Mouse (Mus musculus) kidney, postnatal 0 days (tissue): ENCODE data around the gene Tmprss3. TPM values are rescaled to one million over a fixed set of nuclear protein-coding genes. Genes with fewer than 3 reads are reported as not detected.

Source experiments
- ATAC-seq: fragments of 200-750 bp; cut with Nextera tagmentation; replicated peaks from 2 replicates; pipeline ENCODE4 v1.8.0; 2017; ENCODE audit warnings: low read depth, moderate number of reproducible peaks, moderate TSS enrichment, moderate library complexity; ENCODE audit not compliant: low FRiP score
- DNase-seq: peaks from one replicate; pipeline ENCODE4 v3.0.0-alpha.2; 2016; ENCODE audit warnings: low spot score
- H3K27ac ChIP-seq: fragments of 300-500 bp; sonication (generic); 2 replicates; pipeline ENCODE4 v1.5.1; 2014; ENCODE audit warnings: mild to moderate bottlenecking
- H3K27me3 ChIP-seq: fragments of 300-500 bp; sonication (generic); 2 replicates; pipeline ENCODE4 v1.6.1; 2014; ENCODE audit warnings: low read length, mixed read lengths; ENCODE audit not compliant: insufficient read depth
- H3K36me3 ChIP-seq: fragments of 300-500 bp; sonication (generic); 2 replicates; pipeline ENCODE4 v1.6.1; 2014; ENCODE audit warnings: low read length, mixed read lengths; ENCODE audit not compliant: insufficient read depth
- H3K4me1 ChIP-seq: fragments of 300-500 bp; sonication (generic); replicated peaks from 2 replicates; pipeline ENCODE4 v1.6.1; 2014; ENCODE audit warnings: antibody characterized with exemption, low read length, mixed read lengths; ENCODE audit not compliant: insufficient read depth
- H3K4me2 ChIP-seq: fragments of 300-500 bp; sonication (generic); 2 replicates; pipeline ENCODE4 v1.6.1; 2014; ENCODE audit warnings: mild to moderate bottlenecking, low read length, moderate library complexity, mixed read lengths
- H3K4me3 ChIP-seq: fragments of 300-500 bp; sonication (generic); replicated peaks from 2 replicates; pipeline ENCODE4 v1.5.1; 2014; ENCODE audit warnings: low read depth, low read length
- H3K9ac ChIP-seq: fragments of 300-500 bp; sonication (generic); 2 replicates; pipeline ENCODE4 v1.6.1; 2014; ENCODE audit warnings: low read depth, low read length
- H3K9me3 ChIP-seq: fragments of 300-500 bp; sonication (generic); replicated peaks from 2 replicates; pipeline ENCODE4 v1.6.1; 2016; ENCODE audit warnings: low read length, inconsistent platforms, mixed read lengths
- CTCF ChIP-seq: IDR thresholded peaks from 2 replicates; pipeline ENCODE4 v1.5.1; 2016; ENCODE audit warnings: antibody characterized with exemption, low read depth, mild to moderate bottlenecking, moderate library complexity
- WGBS: fragments of 180-500 bp; shearing (Covaris S2); extraction: QIAGEN DNeasy Blood & Tissue Kit; methylation state at CpG from one replicate; pipeline ENCODE4 v1.1.7; 2014; 5-methylcytosine and 5-hydroxymethylcytosine counted together
- polyA plus RNA-seq: library from polyadenylated mRNA; unstranded; fragments of >200 nt; fragmentation: Nextera tagmentation; extraction: Ambion mirVana; gene quantifications from 2 replicates; pipeline ENCODE4 v1.2.1, GENCODE M21; 2015

The Tmprss3 gene
- polyA plus RNA-seq, 1 experiment from 2014 or later, result 0.05 TPM

DNA sequence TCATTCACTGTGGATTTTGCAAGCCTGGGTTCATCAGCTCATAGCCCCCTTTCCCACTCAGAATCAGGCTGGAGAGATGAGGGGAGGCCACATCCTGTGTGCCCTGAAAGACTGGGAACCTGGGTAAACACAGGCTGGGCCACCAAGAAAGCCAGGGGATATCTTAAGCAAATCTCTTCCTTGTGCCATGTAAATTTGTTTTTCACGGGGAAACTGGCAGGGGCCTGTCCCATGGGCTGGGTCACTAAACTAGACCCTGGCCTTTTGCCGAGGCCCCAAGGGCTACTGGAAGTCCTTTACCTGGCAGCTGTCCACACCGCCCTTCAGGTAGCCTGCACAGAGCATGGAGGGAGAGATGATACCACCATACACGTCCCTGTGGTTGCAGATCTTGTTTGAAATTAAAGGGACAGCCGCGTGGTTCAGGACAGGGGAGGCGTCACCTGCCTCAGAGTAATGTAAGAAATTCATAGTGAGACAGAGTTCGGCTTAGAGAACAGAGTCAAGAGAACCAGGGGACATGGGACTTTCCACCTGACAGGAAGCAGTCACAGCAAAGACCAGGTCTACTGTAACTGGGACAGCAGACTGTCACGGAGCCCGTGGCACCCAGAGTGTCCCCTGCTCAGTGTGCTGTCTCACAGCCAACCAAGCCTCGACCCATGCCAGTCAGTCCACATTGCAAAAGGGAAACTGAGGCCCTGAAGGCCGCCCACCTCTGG is 14.3 kb downstream of the Tmprss3 start:
- Histone ChIP-seq H3K4me2 (no peak overlapping the region), H3K4me1 (no peaks in the 10 kb centered on the region), H3K9me3 (no peaks in the 10 kb centered on the region), H3K4me3 (no peak overlapping the region), H3K27ac (no peak overlapping the region), H3K27me3 (no peaks in the 10 kb centered on the region), H3K9ac (no peak overlapping the region), H3K36me3 (no peaks in the 10 kb centered on the region)
- ATAC-seq (no peak), DNase-seq (no peak)
- TF ChIP-seq CTCF, result no peak
- 75% methylated on average over 12 of the region's 12 CpGs for WGBS

DNA sequence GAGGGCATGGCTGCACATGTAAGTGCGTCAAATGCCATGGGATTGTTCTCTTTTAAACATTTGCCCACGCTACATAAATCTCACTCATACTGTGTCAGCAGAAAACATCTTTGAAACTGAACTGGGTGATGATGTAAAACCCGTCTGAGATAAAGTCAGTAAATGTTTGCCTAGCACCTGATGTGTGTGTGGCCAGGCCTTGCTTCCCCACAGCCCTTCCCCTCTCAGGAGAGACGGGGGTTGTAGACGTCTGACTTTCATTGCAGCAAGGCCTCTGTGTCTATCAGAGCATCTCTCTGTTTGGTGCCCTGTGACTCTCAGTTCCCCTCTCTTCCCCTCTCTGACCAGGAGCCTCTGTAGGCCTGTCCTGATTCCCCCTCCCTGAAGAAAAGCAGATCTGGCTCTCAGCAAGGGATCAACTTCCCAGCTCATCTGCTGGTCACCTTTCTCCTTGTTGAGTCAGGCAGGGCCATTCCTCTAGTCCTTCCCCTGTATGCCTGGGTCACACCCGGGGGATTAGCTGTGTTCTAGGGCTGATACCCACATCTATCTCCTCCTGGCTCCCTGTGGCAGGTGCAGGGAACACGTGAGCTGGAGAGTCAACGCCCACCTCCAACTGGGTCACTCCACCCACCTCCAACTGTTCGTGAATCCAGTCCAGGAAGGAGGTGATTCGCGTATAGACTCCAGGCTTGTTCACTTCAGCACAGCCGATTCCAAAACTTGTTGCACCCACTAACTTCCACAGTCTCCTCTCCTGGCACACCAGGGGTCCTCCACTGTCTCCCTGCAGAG is 15.4 kb downstream of the Tmprss3 start:
- TF ChIP-seq CTCF, result no peak
- ATAC-seq (no peak), DNase-seq (no peak)
- H3K9me3 ChIP-seq, result no peaks in the 10 kb centered on the region
- H3K4me2 ChIP-seq, result no peak overlapping the region
- H3K4me1 ChIP-seq, result no peaks in the 10 kb centered on the region
- no peaks in the 10 kb centered on the region for H3K36me3 ChIP-seq
- H3K9ac ChIP-seq, result no peak overlapping the region
- WGBS, result 53% methylated on average over 12 of the region's 12 CpGs
- no peaks in the 10 kb centered on the region for H3K27me3 ChIP-seq
- H3K4me3 ChIP-seq, result no peak overlapping the region
- no peak overlapping the region for H3K27ac ChIP-seq

DNA sequence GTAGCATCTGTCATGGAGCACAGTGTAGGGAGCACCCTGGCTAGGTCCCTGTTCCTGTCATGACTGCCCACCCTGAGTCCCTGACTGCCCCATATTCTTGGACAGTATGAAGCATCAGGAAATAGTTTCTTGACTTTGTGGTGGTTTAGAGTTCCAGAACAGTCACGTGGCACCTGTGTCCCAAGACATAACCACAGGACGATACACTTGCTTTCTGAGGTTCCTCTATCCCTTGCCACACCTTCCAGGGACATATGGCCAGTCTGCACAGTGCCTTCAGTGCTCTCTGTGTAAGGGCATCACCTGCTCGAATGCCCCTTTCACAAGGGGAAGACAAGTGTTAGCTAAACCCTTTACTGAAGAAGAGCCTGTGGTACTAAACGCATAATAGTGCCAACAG is 17.3 kb downstream of the Tmprss3 start:
- 82% methylated on average over 4 of the region's 4 CpGs for WGBS
- ATAC-seq (no peak), DNase-seq (no peak)
- Histone ChIP-seq H3K4me1 (no peaks in the 10 kb centered on the region), H3K4me2 (no peak overlapping the region), H3K4me3 (no peak overlapping the region), H3K27ac (no peak overlapping the region), H3K9ac (no peak overlapping the region), H3K36me3 (no peaks in the 10 kb centered on the region), H3K9me3 (no peaks in the 10 kb centered on the region), H3K27me3 (no peaks in the 10 kb centered on the region)
- TF ChIP-seq CTCF, result no peak

DNA sequence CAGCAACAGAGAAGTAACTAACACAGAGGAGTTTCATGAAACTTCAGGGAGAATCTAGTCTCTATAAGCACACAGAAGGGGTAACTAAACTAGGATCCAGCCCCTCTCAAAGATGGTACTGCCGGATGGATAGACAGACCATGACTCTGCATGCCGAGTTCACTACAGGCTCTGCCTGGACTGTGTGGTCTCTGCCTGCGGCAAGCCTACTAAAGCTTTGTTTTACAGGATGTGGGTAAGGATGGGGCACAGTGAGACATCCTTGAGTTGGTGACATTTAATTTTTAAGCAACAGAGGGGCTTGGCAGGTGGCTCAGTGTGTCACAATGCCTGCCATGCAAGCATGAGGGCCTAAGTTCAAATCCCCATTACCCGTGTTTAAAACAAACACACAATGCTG is 22.5 kb downstream of the Tmprss3 start:
- Histone ChIP-seq H3K9me3 (no peaks in the 10 kb centered on the region), H3K4me1 (no peaks in the 10 kb centered on the region), H3K27me3 (no peaks in the 10 kb centered on the region), H3K9ac (no peak overlapping the region), H3K36me3 (no peaks in the 10 kb centered on the region), H3K27ac (no peak overlapping the region), H3K4me3 (no peak overlapping the region), H3K4me2 (no peak overlapping the region)
- no peak for TF ChIP-seq CTCF
- WGBS, result 88% methylated on average over 4 of the region's 4 CpGs
- no peak for ATAC-seq
- no peak for DNase-seq

DNA sequence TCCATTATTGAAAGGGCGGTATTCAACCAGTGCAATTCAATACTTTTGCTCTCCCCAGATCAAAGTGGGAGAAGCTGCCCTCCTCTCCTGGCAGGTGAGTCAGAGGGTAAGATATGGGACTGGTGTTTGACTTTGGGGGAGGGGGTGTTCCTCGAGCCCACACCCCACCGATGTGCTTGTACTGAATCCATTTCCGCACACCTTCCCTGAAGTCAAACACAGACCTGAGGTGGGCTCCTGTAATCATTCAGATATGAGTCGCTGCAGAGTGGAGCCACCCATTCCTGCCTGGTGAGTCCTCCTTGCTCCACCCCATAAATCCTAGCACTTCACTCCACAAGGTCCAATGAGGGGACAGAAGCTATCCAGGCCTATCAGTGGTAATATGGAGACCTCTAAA is 29.0 kb downstream of the Tmprss3 start:
- WGBS, result 83% methylated on average over 5 of the region's 5 CpGs
- DNase-seq (no peak), ATAC-seq (no peak)
- TF ChIP-seq CTCF, result no peak
- no peaks in the 10 kb centered on the region for H3K4me1 ChIP-seq
- H3K4me2 ChIP-seq, result no peak overlapping the region
- H3K27me3 ChIP-seq, result no peaks in the 10 kb centered on the region
- H3K27ac ChIP-seq, result no peak overlapping the region
- H3K36me3 ChIP-seq, result no peaks in the 10 kb centered on the region
- H3K4me3 ChIP-seq, result no peak overlapping the region
- H3K9ac ChIP-seq, result no peak overlapping the region
- no peaks in the 10 kb centered on the region for H3K9me3 ChIP-seq

DNA sequence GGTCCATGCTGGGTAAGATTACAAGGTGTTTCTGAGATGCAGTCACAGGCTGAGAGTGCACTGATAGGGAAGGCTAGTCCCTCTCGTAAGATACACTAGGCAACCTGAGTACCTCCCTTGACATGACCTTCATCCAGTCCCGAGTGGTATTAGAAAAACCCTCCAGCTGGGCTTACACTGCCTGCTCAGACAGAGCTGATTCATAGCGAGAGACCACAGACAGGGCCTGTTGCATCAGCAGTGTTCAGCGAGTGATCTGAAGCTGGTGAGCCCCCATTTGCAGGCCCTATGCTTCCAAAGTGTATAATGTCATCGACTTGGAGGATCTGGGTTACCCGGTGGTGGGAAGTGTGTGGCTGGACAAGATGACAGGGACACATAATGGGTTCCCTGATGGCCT is 33.6 kb downstream of the Tmprss3 start, which contains the start of gene Tff1:
Gene Tff1 (minus strand): TSS at position 151 of the 400 bp plus-strand sequence.
- no peak for TF ChIP-seq CTCF
- DNase-seq (no peak), ATAC-seq (no peak)
- H3K9ac ChIP-seq, result no peak within 1 kb of the TSS
- no peaks in the 10 kb centered on the region for H3K9me3 ChIP-seq
- H3K36me3 ChIP-seq, result no peaks in the 10 kb centered on the region
- no peak within 1 kb of the TSS for H3K27ac ChIP-seq
- no peak within 1 kb of the TSS for H3K4me2 ChIP-seq
- no peaks in the 10 kb centered on the region for H3K4me1 ChIP-seq
- H3K27me3 ChIP-seq, result no peaks in the 10 kb centered on the region
- 80% methylated on average over 6 of the region's 6 CpGs for WGBS
- H3K4me3 ChIP-seq, result no peak within 1 kb of the TSS
